Mouse (Mus musculus): ENCODE results near the gene Hltf.

Gene Hltf

DNA sequence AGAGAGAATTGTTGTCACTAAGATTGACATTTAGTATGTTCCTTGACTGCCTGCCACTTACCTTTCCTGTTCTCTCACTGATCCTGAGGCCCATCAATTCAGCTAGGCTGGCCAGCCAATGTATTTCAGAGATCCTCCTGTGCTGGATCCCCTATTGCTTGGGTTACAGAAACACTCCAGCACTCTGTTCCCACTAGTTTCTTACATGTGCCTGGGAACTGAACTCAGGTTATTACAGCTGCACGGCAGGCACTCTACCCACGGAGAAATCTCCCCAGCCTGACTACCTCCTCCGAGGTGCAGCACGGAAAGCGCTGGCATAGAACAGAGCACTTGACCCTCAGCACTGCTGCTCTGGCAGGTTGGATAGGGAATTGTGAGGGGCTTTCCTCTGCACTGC is 90.0 kb downstream of the Hltf start:
- no peak for DNase-seq

DNA sequence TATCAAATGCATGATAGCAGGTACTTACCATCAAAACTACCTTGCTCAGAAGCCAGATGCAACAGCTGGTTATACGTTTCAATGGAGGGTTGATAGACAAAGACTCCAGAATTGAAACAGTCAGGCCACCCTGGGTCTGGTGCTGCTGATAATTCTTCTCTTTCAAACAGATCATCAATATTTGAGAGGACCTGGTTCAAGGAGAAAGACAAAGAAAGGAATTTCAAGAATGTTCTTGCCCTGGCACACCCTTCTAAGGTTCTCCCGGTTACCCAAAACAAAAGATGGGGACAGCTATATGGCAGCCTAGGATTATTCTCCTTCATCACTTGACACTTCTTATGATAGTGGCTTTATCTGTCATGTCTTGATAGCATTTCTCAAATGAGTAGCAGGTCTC is 92.9 kb downstream of the Hltf start:
- DNase-seq: no peak

- no peak for DNase-seq
Observed at GRCm38 (mm10) chr3:20151651-20152050, 94.0 kb downstream of the Hltf start.

DNA sequence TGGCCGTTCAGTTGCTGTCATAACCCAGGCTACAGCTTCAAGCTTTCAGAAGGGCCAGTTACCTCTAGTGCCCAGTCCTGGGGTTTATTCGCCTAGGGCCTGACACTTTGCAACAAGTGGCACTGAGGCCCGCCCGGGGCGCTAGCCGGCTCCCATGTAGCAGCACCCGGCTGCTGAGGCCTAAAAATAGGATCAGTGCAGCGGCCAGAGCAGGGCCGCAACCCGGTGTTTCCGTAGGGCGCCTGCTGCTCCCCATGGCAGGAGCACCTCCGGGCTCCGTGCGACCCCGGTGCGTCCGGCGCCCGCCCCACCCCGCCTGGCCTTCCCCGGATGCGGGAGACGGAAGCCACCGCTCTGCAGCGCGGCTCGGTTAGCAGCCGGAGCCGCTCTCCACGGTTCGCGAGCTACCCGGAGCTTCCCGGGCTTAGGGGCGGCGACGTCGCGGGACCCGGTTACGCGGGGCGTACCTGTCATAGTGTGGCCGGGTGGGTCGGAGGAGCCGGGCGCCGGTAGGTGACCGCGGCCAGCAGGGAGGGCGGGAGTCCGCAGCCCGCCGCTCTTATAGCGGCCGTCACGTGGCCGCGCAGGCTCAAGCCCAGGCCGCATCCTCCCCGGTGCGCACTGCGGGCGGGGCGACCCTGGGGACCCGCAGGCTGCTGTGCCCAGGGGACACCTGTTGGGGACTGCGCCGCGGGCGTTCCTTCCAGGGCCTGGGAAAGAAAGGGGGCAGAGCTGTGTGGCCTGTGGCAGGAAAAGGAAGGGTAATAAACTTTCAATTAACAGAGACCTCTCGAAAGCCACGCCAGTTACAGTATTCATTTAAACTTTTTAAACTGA is 97.1 kb downstream of the Hltf start, which contains the start of gene Gyg:
Gene Gyg (minus strand): TSS at position 787 of the 837 bp plus-strand sequence.
- peak; percentile 32 to 49 for DNase-seq

GRCm38 (mm10) chr3:20155476-20155875 is 97.9 kb downstream of the Hltf start:
- DNase-seq: no peak

DNA sequence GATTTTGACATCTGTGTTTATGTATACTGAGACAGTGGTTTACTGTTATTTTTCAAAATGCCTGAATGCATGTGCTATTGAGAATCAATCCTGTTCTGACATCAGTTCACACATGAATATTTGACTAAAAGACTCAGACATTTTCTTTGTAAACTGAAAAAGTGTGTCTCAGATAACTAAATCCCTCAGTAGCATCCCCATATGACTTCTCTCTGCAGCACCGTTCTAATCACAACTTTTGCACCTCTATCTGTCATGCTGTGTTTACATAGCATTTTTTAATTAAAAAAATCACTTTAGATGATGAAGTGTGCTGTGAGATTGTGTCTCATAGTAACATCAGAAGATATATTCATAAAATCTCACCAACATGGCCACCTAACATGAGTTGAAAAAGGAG is 109.9 kb downstream of the Hltf start:
- no peak for DNase-seq

All from cerebellum, postnatal 14 days (tissue).